Mouse (Mus musculus) NIH3T3 (cell line): ENCODE results near the gene Epb42.
"Not testable (repeated sequence)": the region's sequence is repeated elsewhere in the genome, so short reads cannot be mapped to it uniquely, and the experiment has no call there.

ENCODE experiments used
- DNase-seq: peaks from one replicate; pipeline ENCODE4 v3.0.0-alpha.2; 2012; ENCODE audit warnings: low read depth

Gene Epb42

GRCm38 (mm10) chr2:121007925-121008663 lies 28.8 kb downstream of the Epb42 start, which contains the start of gene Ccndbp1:
TSS of gene Ccndbp1 (plus strand) at chr2:121008403.
- DNase-seq = peak; percentile 96

- no peak for DNase-seq
Observed at GRCm38 (mm10) chr2:121006986-121007385, 29.9 kb downstream of the Epb42 start.

- no peak for DNase-seq
Observed at GRCm38 (mm10) chr2:121004018-121004811, 32.7 kb downstream of the Epb42 start.

GRCm38 (mm10) chr2:121003586-121003985 lies 33.3 kb downstream of the Epb42 start:
- peak; percentile 25 for DNase-seq

GRCm38 (mm10) chr2:120998863-120999262 lies 38.0 kb downstream of the Epb42 start:
- no peak for DNase-seq

- not testable (repeated sequence) for DNase-seq
Observed at GRCm38 (mm10) chr2:120996607-120997006, 40.3 kb downstream of the Epb42 start.

GRCm38 (mm10) chr2:120991196-120991595 lies 45.7 kb downstream of the Epb42 start:
- no peak for DNase-seq

- peak; percentile 27 for DNase-seq
Observed at GRCm38 (mm10) chr2:120985241-120985640, 51.6 kb downstream of the Epb42 start.

GRCm38 (mm10) chr2:120983611-120984010 lies 53.3 kb downstream of the Epb42 start:
- no peak for DNase-seq

GRCm38 (mm10) chr2:120980861-120981260 lies 56.0 kb downstream of the Epb42 start:
- DNase-seq = peak; percentile 40

GRCm38 (mm10) chr2:120979819-120980218 lies 57.1 kb downstream of the Epb42 start:
- DNase-seq = peak; percentile 79

- peak; percentile 44 for DNase-seq
Observed at GRCm38 (mm10) chr2:120978693-120979037, 58.2 kb downstream of the Epb42 start.

- DNase-seq = no peak
Observed at GRCm38 (mm10) chr2:120977926-120978692, 58.8 kb downstream of the Epb42 start.

GRCm38 (mm10) chr2:120976990-120977925 lies 59.6 kb downstream of the Epb42 start, which contains the start of gene Tmem62:
TSS of gene Tmem62 (plus strand) at chr2:120977017.
- DNase-seq = peak; percentile 79

GRCm38 (mm10) chr2:120976308-120976707 lies 60.6 kb downstream of the Epb42 start:
- peak; percentile 65 for DNase-seq

GRCm38 (mm10) chr2:120972964-120973363 lies 63.9 kb downstream of the Epb42 start:
- DNase-seq = peak; percentile 12

- not testable (repeated sequence) for DNase-seq
Observed at GRCm38 (mm10) chr2:120972257-120972656, 64.6 kb downstream of the Epb42 start.

GRCm38 (mm10) chr2:120971766-120972165 lies 65.1 kb downstream of the Epb42 start:
- DNase-seq = no peak

- DNase-seq = peak; percentile 81
Observed at GRCm38 (mm10) chr2:120970559-120971080, 66.3 kb downstream of the Epb42 start, which contains the start of gene Ubr1. TSS of gene Ubr1 (minus strand) at chr2:120970715.

GRCm38 (mm10) chr2:120970045-120970539 lies 66.8 kb downstream of the Epb42 start:
- DNase-seq = no peak
